Mouse (Mus musculus) limb, embryonic 14.5 days (tissue): ENCODE results near the gene Cabp4. TPM values are rescaled to one million over a fixed set of nuclear protein-coding genes. Genes with fewer than 3 reads are reported as not detected.
"Not testable (repeated sequence)": the region's sequence is repeated elsewhere in the genome, so short reads cannot be mapped to it uniquely, and the experiment has no call there.

Experiments used
- ATAC-seq: fragments of 200-750 bp; cut with Nextera tagmentation; 2 replicates; pipeline ENCODE4 v1.8.0; 2017; ENCODE audit warnings: low read depth, moderate number of reproducible peaks, moderate TSS enrichment; ENCODE audit not compliant: low FRiP score
- DNase-seq: peaks from one replicate; pipeline ENCODE4 v3.0.0-alpha.2; 2015; ENCODE audit warnings: low spot score
- H3K27ac ChIP-seq: fragments of 300-500 bp; sonication (generic); replicated peaks from 2 replicates; pipeline ENCODE4 v1.5.1; 2014; ENCODE audit warnings: low read depth, mild to moderate bottlenecking, low read length, moderate library complexity, mixed read lengths
- H3K27me3 ChIP-seq: fragments of 300-500 bp; sonication (generic); 2 replicates; pipeline ENCODE4 v1.6.1; 2014; ENCODE audit warnings: low read length, mixed read lengths; ENCODE audit not compliant: control insufficient read depth, insufficient read depth
- H3K36me3 ChIP-seq: fragments of 300-500 bp; sonication (generic); 2 replicates; pipeline ENCODE4 v1.6.1; 2014; ENCODE audit warnings: mild to moderate bottlenecking, low read length, moderate library complexity, mixed read lengths; ENCODE audit not compliant: control insufficient read depth, insufficient read depth
- H3K4me1 ChIP-seq: fragments of 300-500 bp; sonication (generic); 2 replicates; pipeline ENCODE4 v1.6.1; 2014; ENCODE audit warnings: antibody characterized with exemption, low read length, mixed read lengths; ENCODE audit not compliant: control insufficient read depth, insufficient read depth
- H3K4me2 ChIP-seq: fragments of 300-500 bp; sonication (generic); replicated peaks from 2 replicates; pipeline ENCODE4 v1.6.1; 2014; ENCODE audit warnings: low read depth, mild to moderate bottlenecking, low read length, moderate library complexity; ENCODE audit not compliant: severe bottlenecking
- H3K4me3 ChIP-seq: fragments of 300-500 bp; sonication (generic); replicated peaks from 2 replicates; pipeline ENCODE4 v1.5.1; 2014; ENCODE audit warnings: low read length
- H3K9ac ChIP-seq: fragments of 300-500 bp; sonication (generic); 2 replicates; pipeline ENCODE4 v1.6.1; 2014; ENCODE audit warnings: mild to moderate bottlenecking, low read depth, low read length, moderate library complexity; ENCODE audit not compliant: severe bottlenecking
- H3K9me3 ChIP-seq: fragments of 300-500 bp; sonication (generic); 2 replicates; pipeline ENCODE4 v1.6.1; 2016; ENCODE audit warnings: low read length; ENCODE audit not compliant: control insufficient read depth
- POLR2A ChIP-seq: fragments of 200-500 bp; IDR thresholded peaks from 2 replicates; pipeline ENCODE4 v1.8.0; 2012; ENCODE audit warnings: inconsistent platforms, mild to moderate bottlenecking, moderate library complexity, borderline replicate concordance; ENCODE audit not compliant: insufficient read depth, insufficient read length; ENCODE audit errors: extremely low read depth
- WGBS: fragments of 180-500 bp; shearing (Covaris S2); extraction: QIAGEN DNeasy Blood & Tissue Kit; methylation state at CpG from one replicate; pipeline ENCODE4 v1.1.7; 2014; 5-methylcytosine and 5-hydroxymethylcytosine counted together
- polyA plus RNA-seq, 2 experiments: library from polyadenylated mRNA; depleted of rRNA in 1 of 2; stranded (reverse) in 1 of 2; unstranded in 1 of 2; fragments of >200 nt; fragmentation: Nextera tagmentation in 1 of 2; extraction: Ambion mirVana in 1 of 2; gene quantifications; 2 replicates each; pipeline versions ENCODE4 v1.2.1 to v1.2.3; 2012 to 2014

Gene Cabp4
- polyA plus RNA-seq, 2 experiments, result 0.05 to 0.10 TPM

GRCm38 (mm10) chr19:4130106-4130505, 13.7 kb downstream of the Cabp4 start:
- no peak for DNase-seq
- Histone ChIP-seq H3K27me3 (no peaks in the 10 kb centered on the region), H3K9ac (no peak overlapping the region), H3K4me2 (no peak overlapping the region), H3K27ac (no peak overlapping the region), H3K36me3 (peaks cover 62% of the 10 kb centered on the region), H3K4me1 (peaks cover 8% of the 10 kb centered on the region), H3K4me3 (no peak overlapping the region), H3K9me3 (no peaks in the 10 kb centered on the region)
- WGBS, result 81% methylated on average over 4 of the region's 4 CpGs
- no peak for ATAC-seq
- no peak for TF ChIP-seq POLR2A

GRCm38 (mm10) chr19:4129462-4129861, 14.4 kb downstream of the Cabp4 start:
- Histone ChIP-seq H3K4me3 (no peak overlapping the region), H3K4me2 (no peak overlapping the region), H3K9me3 (no peaks in the 10 kb centered on the region), H3K4me1 (peaks cover 8% of the 10 kb centered on the region), H3K9ac (no peak overlapping the region), H3K27me3 (no peaks in the 10 kb centered on the region), H3K36me3 (peaks cover 62% of the 10 kb centered on the region), H3K27ac (no peak overlapping the region)
- WGBS, result 94% methylated on average over 7 of the region's 7 CpGs
- no peak for ATAC-seq
- no peak for DNase-seq
- no peak for TF ChIP-seq POLR2A

- Histone ChIP-seq H3K27ac (0 out of 2 replicates have a peak overlapping the region, but pooled peaks have one; percentile 14), H3K4me3 (peak overlapping the region; percentile 86), H3K4me2 (peak overlapping the region; percentile 75), H3K9me3 (no peaks in the 10 kb centered on the region), H3K4me1 (peaks cover 8% of the 10 kb centered on the region), H3K9ac (peak overlapping the region; percentile 84), H3K27me3 (no peaks in the 10 kb centered on the region), H3K36me3 (peaks cover 48% of the 10 kb centered on the region)
- ATAC-seq, result no peak
- TF ChIP-seq POLR2A, result no peak
- WGBS, result 51% methylated on average over 7 of the region's 7 CpGs
- DNase-seq, result peak; percentile 20
Observed at GRCm38 (mm10) chr19:4126759-4127495, 16.9 kb downstream of the Cabp4 start.

GRCm38 (mm10) chr19:4125741-4126696, 17.8 kb downstream of the Cabp4 start, which contains the start of gene Aip:
Gene Aip, minus strand, starts transcription at chr19:4125858.
- ATAC-seq (peak; percentile 93), DNase-seq (peak; percentile 99)
- peak; percentile 74; the same call in 1 of the 2 replicates for TF ChIP-seq POLR2A
- peak within 1 kb of the TSS; percentile 86 for H3K4me3 ChIP-seq
- no peaks in the 10 kb centered on the region for H3K9me3 ChIP-seq
- peaks cover 39% of the 10 kb centered on the region for H3K36me3 ChIP-seq
- peak within 1 kb of the TSS; percentile 75 for H3K4me2 ChIP-seq
- H3K4me1 ChIP-seq, result peaks cover 8% of the 10 kb centered on the region
- H3K27ac ChIP-seq, result 0 out of 2 replicates have a peak within 1 kb of the TSS, but pooled peaks have one; percentile 40
- 1% methylated on average over 55 of the region's 64 CpGs for WGBS
- peak within 1 kb of the TSS; percentile 84 for H3K9ac ChIP-seq
- no peaks in the 10 kb centered on the region for H3K27me3 ChIP-seq

- not testable (repeated sequence) for H3K27me3 ChIP-seq, H3K9me3 ChIP-seq
- Histone ChIP-seq H3K4me1 (peaks cover 15% of the 10 kb centered on the region), H3K4me2 (peak overlapping the region; percentile 52), H3K36me3 (peaks cover 34% of the 10 kb centered on the region), H3K4me3 (peak overlapping the region; percentile 86), H3K9ac (peak overlapping the region; percentile 84), H3K27ac (0 out of 2 replicates have a peak overlapping the region, but pooled peaks have one; percentile 40)
- DNase-seq, result peak; percentile 26
- WGBS, result 8% methylated on average over 3 of the region's 4 CpGs
- ATAC-seq, result peak; percentile 8
Observed at GRCm38 (mm10) chr19:4125268-4125667, 18.6 kb downstream of the Cabp4 start.
